Mouse (Mus musculus): Measurements from ENCODE around the gene Zfp804b. TPM values are rescaled to one million over a fixed set of nuclear protein-coding genes. Genes with fewer than 3 reads are reported as not detected.

The Zfp804b gene
- polyA plus RNA-seq, 1 experiment, result not detected

GRCm38 (mm10) chr5:6795396-6795795, 549.2 kb downstream of the Zfp804b start:
- H3K4me3 ChIP-seq (replicated peaks; ENCODE audit: extremely low read depth, low read depth, low read length), result no peak overlapping the region
- H3K4me1 ChIP-seq (ENCODE audit: control insufficient read depth, insufficient read depth, low read length), result no peaks in the 10 kb centered on the region
- no peak for DNase-seq
- WGBS, result 54% methylated on average over 2 of the region's 2 CpGs
- TF ChIP-seq CTCF (IDR thresholded peaks at IDR 0.05; ENCODE audit: insufficient read depth, low read length) (no peak), POLR2A (IDR thresholded peaks at IDR 0.05; ENCODE audit: borderline replicate concordance, extremely low read depth, low read depth, low read length) (no peak)

GRCm38 (mm10) chr5:6769357-6769892, 575.1 kb downstream of the Zfp804b start:
- Histone ChIP-seq H3K4me1 (ENCODE audit: control insufficient read depth, insufficient read depth, low read length) (no peaks in the 10 kb centered on the region), H3K4me3 (replicated peaks; ENCODE audit: extremely low read depth, low read depth, low read length) (no peak overlapping the region)
- DNase-seq, result no peak
- 39% methylated on average over 6 of the region's 6 CpGs for WGBS
- TF ChIP-seq POLR2A (IDR thresholded peaks at IDR 0.05; ENCODE audit: borderline replicate concordance, extremely low read depth, low read depth, low read length) (no peak), CTCF (IDR thresholded peaks at IDR 0.05; ENCODE audit: insufficient read depth, low read length) (no peak)

Other genes with a start within 250 kb of the Zfp804b start
- not detected in 2 replicates for gene Tex47, start 40.6 kb downstream of the Zfp804b start, polyA plus RNA-seq (2012; rRNA removed)